Mouse (Mus musculus): Measurements from ENCODE around the gene Gm20388.

GRCm38 (mm10) chr8:120291650-120292049, 381.0 kb downstream of the Gm20388 start:
- TF ChIP-seq CTCF (IDR thresholded peaks at IDR 0.05; ENCODE audit: low read depth, low read length) (no peak), TAL1 (conservative IDR thresholded peaks at IDR 0.05; ENCODE audit: low read depth, low read length) (no peak)

All from G1E (cell line).